Mouse (Mus musculus) frontal cortex, adult 2 months (tissue): ENCODE measurements around the gene Sgip1. TPM values are rescaled to one million over a fixed set of nuclear protein-coding genes. Genes with fewer than 3 reads are reported as not detected.

Experiments
- DNase-seq, 2 experiments: peaks; one replicate each; pipeline ENCODE4 v3.0.0; 2022; ENCODE audit warnings: low spot score in 1 of 2; ENCODE audit errors: extremely low spot score in 1 of 2
- polyA plus RNA-seq: library from polyadenylated mRNA; depleted of rRNA; stranded (reverse); fragments of >200 nt; gene quantifications from 2 replicates; pipeline ENCODE4 v1.2.3, GENCODE M21; 2012; rRNA removed

The Sgip1 gene
- polyA plus RNA-seq, 1 experiment: 90.7 TPM

DNA sequence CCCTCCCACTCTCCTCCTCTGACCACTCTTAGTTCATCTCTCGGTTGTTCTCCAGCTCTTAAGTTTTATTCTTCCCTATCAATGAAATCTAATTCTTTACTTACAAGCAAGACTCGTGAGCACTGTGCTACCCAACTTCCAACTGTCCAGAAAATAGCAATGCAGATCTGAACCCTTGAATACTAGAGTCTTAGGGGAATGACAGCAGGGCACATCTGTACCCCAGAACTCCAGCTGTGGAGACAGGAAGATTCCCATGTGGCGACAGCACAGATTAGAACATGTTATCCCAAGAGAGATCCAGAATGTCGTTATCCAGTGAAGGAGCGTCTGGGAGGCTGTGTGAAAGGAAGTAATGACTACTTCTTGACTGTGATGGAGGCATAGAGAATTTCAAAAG is 265.2 kb downstream of the Sgip1 start:
- DNase-seq: no peak

DNA sequence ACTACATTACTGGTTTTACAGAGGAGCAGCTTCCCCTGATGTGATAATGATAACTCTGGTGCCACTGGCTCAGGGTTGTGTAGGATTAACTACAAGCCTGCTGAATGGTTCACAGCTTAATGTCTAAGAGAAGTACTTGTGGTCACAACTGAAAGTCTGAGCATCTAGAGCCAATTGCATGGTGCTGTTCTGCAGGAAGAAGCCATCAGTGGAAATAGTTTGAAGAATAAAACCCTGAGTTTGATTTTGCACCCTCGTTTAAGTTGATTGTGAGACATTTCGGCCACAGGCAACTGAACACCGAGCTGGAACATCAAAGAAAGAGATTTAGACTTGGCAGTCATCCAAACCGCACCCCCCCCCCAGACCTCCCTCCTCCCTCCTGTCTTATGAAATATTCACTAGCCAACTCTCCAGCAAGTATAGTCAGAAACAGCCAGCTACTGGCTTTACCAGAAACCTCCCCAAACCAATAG is 265.9 kb downstream of the Sgip1 start:
- no peak for DNase-seq

- DNase-seq: no peak
Measured at GRCm38 (mm10) chr4:103010734-103011133, 269.6 kb downstream of the Sgip1 start.

- DNase-seq: peak in 1 of 2 experiments; percentile 23
Measured at GRCm38 (mm10) chr4:103011823-103012222, 270.7 kb downstream of the Sgip1 start.

- DNase-seq: peak in 1 of 2 experiments; percentile 19
Measured at GRCm38 (mm10) chr4:103013490-103013889, 272.4 kb downstream of the Sgip1 start.

Other genes with a start within 250 kb of the Sgip1 start
- 0.36 and 0.70 TPM in 2 replicates for gene Tctex1d1, start 237.3 kb downstream of the Sgip1 start, polyA plus RNA-seq